Mouse (Mus musculus) forebrain, embryonic 14.5 days (tissue): ENCODE results near the gene Cass4. TPM values are rescaled to one million over a fixed set of nuclear protein-coding genes. Genes with fewer than 3 reads are reported as not detected.
A peak's percentile ranks its signal among the peaks of the same experiment; 100 is the strongest.

Source experiments
- ATAC-seq: fragments of 200-750 bp; cut with Nextera tagmentation; 2 replicates; pipeline ENCODE4 v1.8.0; 2017; ENCODE audit warnings: mild to moderate bottlenecking, moderate library complexity
- DNase-seq: peaks from one replicate; pipeline ENCODE4 v3.0.0-alpha.2; 2015; ENCODE audit warnings: low spot score
- H3K27ac ChIP-seq: fragments of 300-500 bp; sonication (generic); 2 replicates; pipeline ENCODE4 v1.5.1; 2014; ENCODE audit warnings: low read depth, mild to moderate bottlenecking, control low read depth, low read length, moderate library complexity
- H3K27me3 ChIP-seq: fragments of 300-500 bp; sonication (generic); replicated peaks from 2 replicates; pipeline ENCODE4 v1.6.1; 2014; ENCODE audit warnings: low read length, control low read depth, mixed read lengths; ENCODE audit not compliant: control insufficient read depth, insufficient read depth
- H3K36me3 ChIP-seq: fragments of 300-500 bp; sonication (generic); 2 replicates; pipeline ENCODE4 v1.6.1; 2014; ENCODE audit warnings: low read length, control low read depth; ENCODE audit not compliant: control insufficient read depth, insufficient read depth
- H3K4me1 ChIP-seq: fragments of 300-500 bp; sonication (generic); 2 replicates; pipeline ENCODE4 v1.6.1; 2014; ENCODE audit warnings: antibody characterized with exemption, low read length, control low read depth; ENCODE audit not compliant: control insufficient read depth, insufficient read depth
- H3K4me2 ChIP-seq: fragments of 300-500 bp; sonication (generic); 2 replicates; pipeline ENCODE4 v1.6.1; 2014; ENCODE audit warnings: mild to moderate bottlenecking, control low read depth, low read length
- H3K4me3 ChIP-seq: fragments of 300-500 bp; sonication (generic); 2 replicates; pipeline ENCODE4 v1.5.1; 2014; ENCODE audit warnings: low read depth, low read length, control low read depth
- H3K9ac ChIP-seq: fragments of 300-500 bp; sonication (generic); 2 replicates; pipeline ENCODE4 v1.6.1; 2014; ENCODE audit warnings: mild to moderate bottlenecking, low read length, control low read depth, moderate library complexity
- H3K9me3 ChIP-seq: fragments of 300-500 bp; sonication (generic); replicated peaks from 2 replicates; pipeline ENCODE4 v1.6.1; 2016; ENCODE audit warnings: low read length, control low read depth, mixed read lengths; ENCODE audit not compliant: control insufficient read depth
- WGBS: fragments of 180-500 bp; shearing (Covaris S2); extraction: QIAGEN DNeasy Blood & Tissue Kit; methylation state at CpG from one replicate; pipeline ENCODE4 v1.1.7; 2014; 5-methylcytosine and 5-hydroxymethylcytosine counted together
- polyA plus RNA-seq: library from polyadenylated mRNA; unstranded; fragments of >200 nt; fragmentation: Nextera tagmentation; extraction: Ambion mirVana; gene quantifications from 2 replicates; pipeline ENCODE4 v1.2.1, GENCODE M21; 2014

The Cass4 gene
- polyA plus RNA-seq, 1 experiment from 2014 or later = 0.10 TPM

- Histone ChIP-seq H3K4me2 (no peak overlapping the region), H3K36me3 (peaks cover 58% of the 10 kb centered on the region), H3K9ac (no peak overlapping the region), H3K27ac (no peak overlapping the region), H3K27me3 (no peaks in the 10 kb centered on the region), H3K4me1 (no peaks in the 10 kb centered on the region), H3K4me3 (no peak overlapping the region), H3K9me3 (no peaks in the 10 kb centered on the region)
- DNase-seq (no peak), ATAC-seq (no peak)
- 74% methylated on average over 2 of the region's 2 CpGs for WGBS
Measured at GRCm38 (mm10) chr2:172460647-172461046, 67.1 kb downstream of the Cass4 start.

GRCm38 (mm10) chr2:172462813-172463212 lies 69.2 kb downstream of the Cass4 start:
- WGBS = 95% methylated on average over 4 of the region's 4 CpGs
- H3K4me3 ChIP-seq = no peak overlapping the region
- no peaks in the 10 kb centered on the region for H3K9me3 ChIP-seq
- H3K4me1 ChIP-seq = no peaks in the 10 kb centered on the region
- ATAC-seq (no peak), DNase-seq (no peak)
- peaks cover 61% of the 10 kb centered on the region for H3K36me3 ChIP-seq
- no peak overlapping the region for H3K4me2 ChIP-seq
- no peak overlapping the region for H3K27ac ChIP-seq
- no peak overlapping the region for H3K9ac ChIP-seq
- H3K27me3 ChIP-seq = no peaks in the 10 kb centered on the region

GRCm38 (mm10) chr2:172466427-172467132 lies 73.0 kb downstream of the Cass4 start:
- Histone ChIP-seq H3K27me3 (no peaks in the 10 kb centered on the region), H3K36me3 (peaks cover 71% of the 10 kb centered on the region), H3K4me2 (no peak overlapping the region), H3K4me3 (no peak overlapping the region), H3K27ac (no peak overlapping the region), H3K9me3 (no peaks in the 10 kb centered on the region), H3K9ac (no peak overlapping the region), H3K4me1 (peaks cover 5% of the 10 kb centered on the region; the same call in 1 of the 2 replicates)
- WGBS = 64% methylated on average over 11 of the region's 11 CpGs
- ATAC-seq = no peak
- peak; percentile 41 for DNase-seq

GRCm38 (mm10) chr2:172467206-172467605 lies 73.6 kb downstream of the Cass4 start:
- Histone ChIP-seq H3K9ac (no peak overlapping the region), H3K9me3 (no peaks in the 10 kb centered on the region), H3K36me3 (peaks cover 65% of the 10 kb centered on the region), H3K4me2 (no peak overlapping the region), H3K4me3 (no peak overlapping the region), H3K4me1 (peaks cover 6% of the 10 kb centered on the region; the same call in 1 of the 2 replicates), H3K27me3 (no peaks in the 10 kb centered on the region), H3K27ac (no peak overlapping the region)
- 91% methylated on average over 5 of the region's 5 CpGs for WGBS
- DNase-seq = no peak
- ATAC-seq = no peak

GRCm38 (mm10) chr2:172468346-172468819 lies 74.8 kb downstream of the Cass4 start:
- ATAC-seq (peak; percentile 84), DNase-seq (peak; percentile 94)
- Histone ChIP-seq H3K4me2 (no peak overlapping the region), H3K4me1 (peaks cover 9% of the 10 kb centered on the region), H3K27me3 (no peaks in the 10 kb centered on the region), H3K4me3 (no peak overlapping the region), H3K9ac (no peak overlapping the region), H3K27ac (peak overlapping the region; percentile 80), H3K36me3 (peaks cover 57% of the 10 kb centered on the region), H3K9me3 (no peaks in the 10 kb centered on the region)
- WGBS = 25% methylated on average over 11 of the region's 11 CpGs

GRCm38 (mm10) chr2:172472318-172472717 lies 78.7 kb downstream of the Cass4 start, which contains the start of gene Fam209:
TSS of gene Fam209 (plus strand) at chr2:172472520.
- Histone ChIP-seq H3K27ac (no peak within 1 kb of the TSS), H3K4me3 (no peak within 1 kb of the TSS), H3K27me3 (no peaks in the 10 kb centered on the region), H3K4me2 (no peak within 1 kb of the TSS), H3K4me1 (peaks cover 10% of the 10 kb centered on the region), H3K9ac (no peak within 1 kb of the TSS), H3K36me3 (peaks cover 24% of the 10 kb centered on the region), H3K9me3 (no peaks in the 10 kb centered on the region)
- WGBS = 73% methylated on average over 11 of the region's 11 CpGs
- DNase-seq (no peak), ATAC-seq (no peak)

GRCm38 (mm10) chr2:172473591-172473990 lies 80.0 kb downstream of the Cass4 start:
- WGBS = 49% methylated on average over 8 of the region's 8 CpGs
- no peaks in the 10 kb centered on the region for H3K9me3 ChIP-seq
- H3K27me3 ChIP-seq = no peaks in the 10 kb centered on the region
- H3K36me3 ChIP-seq = peaks cover 14% of the 10 kb centered on the region
- DNase-seq (peak; percentile 64), ATAC-seq (no peak)
- H3K4me3 ChIP-seq = no peak overlapping the region
- peaks cover 10% of the 10 kb centered on the region for H3K4me1 ChIP-seq
- no peak overlapping the region for H3K27ac ChIP-seq
- H3K9ac ChIP-seq = no peak overlapping the region
- H3K4me2 ChIP-seq = no peak overlapping the region

- Histone ChIP-seq H3K27me3 (no peaks in the 10 kb centered on the region), H3K4me1 (peaks cover 5% of the 10 kb centered on the region), H3K4me2 (no peak overlapping the region), H3K4me3 (no peak overlapping the region), H3K27ac (no peak overlapping the region), H3K9ac (no peak overlapping the region), H3K36me3 (0 out of 2 replicates have a peak, but pooled peaks cover under 1% of the 10 kb centered on the region), H3K9me3 (no peaks in the 10 kb centered on the region)
- WGBS = 34% methylated on average over 6 of the region's 6 CpGs
- ATAC-seq (no peak), DNase-seq (no peak)
Measured at GRCm38 (mm10) chr2:172474970-172475369, 81.4 kb downstream of the Cass4 start.

GRCm38 (mm10) chr2:172476707-172477260 lies 83.2 kb downstream of the Cass4 start:
- Histone ChIP-seq H3K36me3 (no peaks in the 10 kb centered on the region), H3K9ac (no peak overlapping the region), H3K27me3 (no peaks in the 10 kb centered on the region), H3K4me3 (no peak overlapping the region), H3K27ac (no peak overlapping the region), H3K4me1 (peaks cover 5% of the 10 kb centered on the region), H3K4me2 (no peak overlapping the region), H3K9me3 (no peaks in the 10 kb centered on the region)
- WGBS = 39% methylated on average over 10 of the region's 10 CpGs
- DNase-seq (no peak), ATAC-seq (no peak)
